Mouse (Mus musculus): ENCODE measurements at regions not wholly inside any gene's neighbourhood (a gene's known extent, or its start where the extent isn't known, plus 50 kb on each side); places are given as distances from the start of the nearest gene placed in this dataset.
"Not testable (repeated sequence)": the region's sequence is repeated elsewhere in the genome, so short reads cannot be mapped to it uniquely, and the experiment has no call there.

- Histone ChIP-seq H3K9ac (no peak overlapping the region), H3K9me3 (no peaks in the 10 kb centered on the region), H3K27ac (peak overlapping the region; percentile 66; the same call in 1 of the 2 replicates), H3K4me3 (no peak overlapping the region), H3K4me2 (no peak overlapping the region), H3K36me3 (no peaks in the 10 kb centered on the region), H3K27me3 (no peaks in the 10 kb centered on the region), H3K4me1 (replicated peaks) (peaks cover 25% of the 10 kb centered on the region)
- ATAC-seq (ENCODE audit: low FRiP score): no peak
- WGBS: 56% methylated on average over 15 of the region's 15 CpGs
Measured at GRCm38 (mm10) chr12:28997474-28998192, 246.0 kb downstream of the Eipr1 start.

- 51% methylated on average over 6 of the region's 6 CpGs for WGBS
- no peak overlapping the region for H3K4me3 ChIP-seq
- no peak overlapping the region for H3K27ac ChIP-seq
- H3K4me2 ChIP-seq: no peak overlapping the region
- H3K27me3 ChIP-seq: no peaks in the 10 kb centered on the region
- peaks cover 39% of the 10 kb centered on the region for H3K4me1 ChIP-seq (replicated peaks)
- H3K36me3 ChIP-seq: no peaks in the 10 kb centered on the region
- no peak overlapping the region for H3K9ac ChIP-seq
- ATAC-seq (ENCODE audit: low FRiP score): no peak
- H3K9me3 ChIP-seq: no peaks in the 10 kb centered on the region
Measured at GRCm38 (mm10) chr12:28999963-29000451, 248.4 kb downstream of the Eipr1 start.

GRCm38 (mm10) chr12:29004504-29004903 is 252.9 kb downstream of the Eipr1 start:
- Histone ChIP-seq H3K4me1 (replicated peaks) (peaks cover 29% of the 10 kb centered on the region), H3K9ac (no peak overlapping the region), H3K4me2 (peak overlapping the region; percentile 19; the same call in 1 of the 2 replicates), H3K27ac (no peak overlapping the region), H3K36me3 (no peaks in the 10 kb centered on the region), H3K9me3 (no peaks in the 10 kb centered on the region), H3K27me3 (no peaks in the 10 kb centered on the region), H3K4me3 (no peak overlapping the region)
- WGBS: 73% methylated on average over 13 of the region's 13 CpGs
- ATAC-seq (ENCODE audit: low FRiP score): peak; percentile 59; the same call in 1 of the 2 replicates

GRCm38 (mm10) chr12:29014601-29015000 is 263.0 kb downstream of the Eipr1 start:
- Histone ChIP-seq H3K36me3 (no peaks in the 10 kb centered on the region), H3K4me1 (replicated peaks) (peaks cover 19% of the 10 kb centered on the region), H3K9me3 (no peaks in the 10 kb centered on the region), H3K4me3 (no peak overlapping the region), H3K4me2 (no peak overlapping the region), H3K27me3 (no peaks in the 10 kb centered on the region), H3K9ac (no peak overlapping the region), H3K27ac (peak overlapping the region; percentile 62)
- 89% methylated on average over 9 of the region's 9 CpGs for WGBS
- no peak for ATAC-seq (ENCODE audit: low FRiP score)

- Histone ChIP-seq H3K27ac (peak overlapping the region; percentile 62), H3K4me2 (no peak overlapping the region), H3K27me3 (no peaks in the 10 kb centered on the region), H3K9me3 (no peaks in the 10 kb centered on the region), H3K9ac (no peak overlapping the region), H3K4me1 (replicated peaks) (peaks cover 19% of the 10 kb centered on the region), H3K4me3 (no peak overlapping the region), H3K36me3 (no peaks in the 10 kb centered on the region)
- WGBS: 33% methylated on average over 10 of the region's 10 CpGs
- peak; percentile 91 for ATAC-seq (ENCODE audit: low FRiP score)
Measured at GRCm38 (mm10) chr12:29015200-29015862, 263.7 kb downstream of the Eipr1 start.

GRCm38 (mm10) chr12:29021152-29021551 is 269.5 kb downstream of the Eipr1 start:
- no peak overlapping the region for H3K9ac ChIP-seq
- no peak for ATAC-seq (ENCODE audit: low FRiP score)
- no peak overlapping the region for H3K4me2 ChIP-seq
- no peak overlapping the region for H3K4me3 ChIP-seq
- no peaks in the 10 kb centered on the region for H3K9me3 ChIP-seq
- H3K36me3 ChIP-seq: no peaks in the 10 kb centered on the region
- H3K27ac ChIP-seq: no peak overlapping the region
- no peaks in the 10 kb centered on the region for H3K27me3 ChIP-seq
- 0 out of 2 replicates have a peak, but pooled peaks cover 3% of the 10 kb centered on the region for H3K4me1 ChIP-seq (replicated peaks)
- WGBS: 81% methylated on average over 5 of the region's 5 CpGs

GRCm38 (mm10) chr12:29028171-29028570 is 276.6 kb downstream of the Eipr1 start:
- Histone ChIP-seq H3K9ac (no peak overlapping the region), H3K4me3 (no peak overlapping the region), H3K27ac (no peak overlapping the region), H3K4me1 (replicated peaks) (peaks cover 4% of the 10 kb centered on the region), H3K4me2 (no peak overlapping the region), H3K9me3 (no peaks in the 10 kb centered on the region), H3K36me3 (no peaks in the 10 kb centered on the region), H3K27me3 (no peaks in the 10 kb centered on the region)
- no peak for ATAC-seq (ENCODE audit: low FRiP score)
- 74% methylated on average over 3 of the region's 3 CpGs for WGBS

- no peak for ATAC-seq (ENCODE audit: low FRiP score)
- WGBS: 39% methylated on average over 7 of the region's 7 CpGs
- H3K4me3 ChIP-seq: no peak overlapping the region
- H3K27me3 ChIP-seq: no peaks in the 10 kb centered on the region
- no peak overlapping the region for H3K27ac ChIP-seq
- no peak overlapping the region for H3K4me2 ChIP-seq
- H3K9ac ChIP-seq: no peak overlapping the region
- peaks cover 4% of the 10 kb centered on the region for H3K4me1 ChIP-seq (replicated peaks)
- no peaks in the 10 kb centered on the region for H3K9me3 ChIP-seq
- no peaks in the 10 kb centered on the region for H3K36me3 ChIP-seq
Measured at GRCm38 (mm10) chr12:29029461-29029860, 277.9 kb downstream of the Eipr1 start.

GRCm38 (mm10) chr12:29046009-29046408 is 294.4 kb downstream of the Eipr1 start:
- peaks cover 38% of the 10 kb centered on the region for H3K4me1 ChIP-seq (replicated peaks)
- WGBS: 65% methylated on average over 8 of the region's 8 CpGs
- no peaks in the 10 kb centered on the region for H3K9me3 ChIP-seq
- no peak overlapping the region for H3K4me3 ChIP-seq
- no peak overlapping the region for H3K4me2 ChIP-seq
- ATAC-seq (ENCODE audit: low FRiP score): no peak
- H3K9ac ChIP-seq: no peak overlapping the region
- H3K27me3 ChIP-seq: no peaks in the 10 kb centered on the region
- H3K27ac ChIP-seq: no peak overlapping the region
- H3K36me3 ChIP-seq: no peaks in the 10 kb centered on the region

GRCm38 (mm10) chr12:29048596-29048995 is 297.0 kb downstream of the Eipr1 start:
- H3K9ac ChIP-seq: peak overlapping the region; percentile 43; the same call in 1 of the 2 replicates
- 27% methylated on average over 4 of the region's 4 CpGs for WGBS
- ATAC-seq (ENCODE audit: low FRiP score): not testable (repeated sequence)

GRCm38 (mm10) chr12:29049105-29049511 is 297.5 kb downstream of the Eipr1 start:
- H3K36me3 ChIP-seq: no peaks in the 10 kb centered on the region
- no peaks in the 10 kb centered on the region for H3K9me3 ChIP-seq
- peaks cover 41% of the 10 kb centered on the region for H3K4me1 ChIP-seq (replicated peaks)
- ATAC-seq (ENCODE audit: low FRiP score): peak; percentile 79
- H3K4me2 ChIP-seq: no peak overlapping the region
- no peaks in the 10 kb centered on the region for H3K27me3 ChIP-seq
- WGBS: 2% methylated on average over 8 of the region's 8 CpGs
- H3K9ac ChIP-seq: peak overlapping the region; percentile 43
- no peak overlapping the region for H3K4me3 ChIP-seq
- peak overlapping the region; percentile 89 for H3K27ac ChIP-seq

More at GRCm38 (mm10) chr12:29048596-29048995, 297.0 kb downstream of the Eipr1 start:
- H3K4me2 ChIP-seq, H3K9me3 ChIP-seq, H3K36me3 ChIP-seq, H3K27me3 ChIP-seq, H3K4me3 ChIP-seq: not testable (repeated sequence)
- Histone ChIP-seq H3K27ac (peak overlapping the region; percentile 89), H3K4me1 (replicated peaks) (peaks cover 41% of the 10 kb centered on the region)

- ATAC-seq (ENCODE audit: low FRiP score): no peak
- no peak overlapping the region for H3K4me2 ChIP-seq
- no peaks in the 10 kb centered on the region for H3K36me3 ChIP-seq
- H3K9me3 ChIP-seq: no peaks in the 10 kb centered on the region
- H3K4me1 ChIP-seq (replicated peaks): peaks cover 48% of the 10 kb centered on the region
- H3K4me3 ChIP-seq: no peak overlapping the region
- H3K27ac ChIP-seq: peak overlapping the region; percentile 89
- H3K9ac ChIP-seq: no peak overlapping the region
- H3K27me3 ChIP-seq: no peaks in the 10 kb centered on the region
Measured at GRCm38 (mm10) chr12:29049801-29050200, 298.2 kb downstream of the Eipr1 start.

All from hindbrain, embryonic 13.5 days (tissue).